Mouse (Mus musculus): Measurements from ENCODE around the gene Tomm34.
A peak's percentile ranks its signal among the peaks of the same experiment; 100 is the strongest.

Gene Tomm34

DNA sequence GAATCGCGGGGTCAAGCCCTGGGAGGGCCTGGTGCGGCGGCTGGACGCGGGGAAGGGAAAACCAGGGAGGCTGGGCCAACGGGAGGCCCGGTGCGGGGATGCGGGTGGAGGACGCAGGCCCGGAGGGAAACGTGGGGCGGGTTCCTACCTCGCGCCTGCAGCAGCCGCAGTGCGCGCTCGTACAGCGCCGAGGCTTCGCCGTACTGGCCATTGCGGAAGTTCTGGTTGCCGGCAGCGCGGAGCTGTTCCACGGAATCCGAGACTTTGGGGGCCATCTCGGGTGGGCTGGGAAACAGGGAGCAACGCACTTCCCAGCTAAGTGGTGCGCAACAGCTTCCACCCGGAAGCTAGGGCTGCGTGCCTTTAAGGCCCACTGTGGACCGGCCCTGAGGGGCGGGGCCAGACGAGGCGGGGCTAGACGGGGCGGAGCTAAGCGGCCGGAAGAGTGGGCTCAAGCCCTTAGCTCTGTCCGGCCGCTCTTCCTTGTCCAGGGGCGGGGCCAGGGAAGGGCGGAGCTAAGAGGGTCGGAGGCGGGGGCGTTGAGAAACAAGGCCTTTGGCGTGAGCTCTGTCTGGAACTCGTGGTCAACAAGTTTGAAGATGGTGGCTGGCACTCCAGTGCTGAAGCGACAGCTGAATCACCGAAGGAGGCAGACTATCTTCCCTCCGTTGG is at the start of gene Tomm34:
TSS of gene Tomm34 (minus strand) at position 405 of the 672 bp plus-strand sequence.
- DNase-seq, result peak; percentile 97 to 98

DNA sequence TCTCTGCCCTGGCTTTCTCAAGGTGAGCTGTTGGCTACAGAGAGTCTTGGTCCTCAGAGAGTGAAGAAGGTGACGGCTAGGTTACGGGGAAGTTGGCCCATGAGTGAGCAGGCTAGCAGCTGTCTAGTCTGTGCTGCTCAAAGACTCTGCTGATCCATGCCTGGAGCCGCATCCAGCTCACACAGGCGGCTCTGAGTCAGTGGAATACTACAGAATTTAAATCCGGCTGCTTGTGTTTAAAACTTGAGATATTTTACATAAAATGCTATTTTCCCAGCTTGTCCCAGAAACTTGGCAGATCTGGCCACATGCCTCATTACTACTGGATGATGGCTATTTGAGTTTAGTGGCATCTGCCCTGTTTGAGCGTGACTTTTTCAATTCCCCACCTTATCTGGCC is 48.5 kb upstream of the Tomm34 start:
- DNase-seq, result no peak

DNA sequence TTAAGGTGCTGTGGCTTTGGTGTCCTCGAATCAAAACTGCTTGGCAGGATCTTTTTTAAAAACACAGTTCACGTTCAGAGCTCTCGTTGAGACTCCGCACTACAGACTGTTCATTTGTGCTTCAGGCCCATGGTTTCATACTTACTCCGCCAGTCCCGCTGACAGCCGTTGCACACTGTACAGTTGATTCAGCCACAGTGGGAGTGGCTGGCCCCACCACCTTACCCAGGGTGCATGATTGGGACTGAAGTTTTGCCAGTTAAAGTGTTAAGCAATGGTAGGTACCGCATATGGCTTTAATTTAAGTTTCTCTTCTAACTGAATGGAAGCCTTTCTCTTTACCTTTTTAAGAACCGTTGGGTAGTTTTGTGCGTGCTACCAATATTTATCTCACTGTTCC is 44.6 kb upstream of the Tomm34 start:
- DNase-seq, result no peak

DNA sequence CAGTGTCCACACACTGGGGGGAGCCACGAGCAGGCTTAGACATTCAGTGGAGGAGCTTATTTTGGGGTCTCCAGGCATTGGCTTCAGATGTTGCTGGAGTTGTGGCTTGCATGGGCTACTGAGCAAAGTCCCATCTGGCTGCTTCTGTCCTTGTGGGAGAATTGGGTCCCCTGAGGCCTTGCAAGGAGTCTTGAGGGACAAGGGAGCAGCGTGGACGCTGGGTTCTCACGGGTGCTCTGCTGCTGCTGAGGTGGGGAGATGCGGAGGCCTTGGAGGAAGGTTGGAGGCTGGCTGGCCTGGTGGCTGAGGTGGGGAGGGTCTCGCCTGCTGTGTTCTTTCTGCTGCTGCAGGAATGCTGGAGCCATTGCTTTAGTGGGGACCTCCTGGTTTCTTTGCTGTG is 43.1 kb upstream of the Tomm34 start:
- DNase-seq, result no peak

DNA sequence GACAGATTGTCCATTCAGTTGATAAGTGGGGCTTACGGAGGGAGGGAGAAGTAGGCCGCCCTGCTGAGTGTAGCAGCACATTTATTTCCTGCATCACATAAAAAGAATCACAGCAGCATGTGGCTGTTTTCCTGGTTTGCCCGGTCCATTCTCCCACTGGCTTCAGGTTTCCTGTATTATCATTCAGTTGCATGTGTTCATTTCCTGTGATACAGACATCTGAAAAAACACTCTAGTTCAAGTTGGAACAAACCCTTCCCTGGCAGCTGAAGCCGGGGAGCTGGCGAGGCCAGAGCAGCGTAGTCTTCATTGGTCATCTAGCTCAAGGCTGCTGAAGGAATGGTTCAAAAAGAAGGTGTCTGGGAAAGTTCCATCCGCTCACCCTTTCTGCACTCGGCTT is 40.6 kb upstream of the Tomm34 start:
- DNase-seq, result no peak

DNA sequence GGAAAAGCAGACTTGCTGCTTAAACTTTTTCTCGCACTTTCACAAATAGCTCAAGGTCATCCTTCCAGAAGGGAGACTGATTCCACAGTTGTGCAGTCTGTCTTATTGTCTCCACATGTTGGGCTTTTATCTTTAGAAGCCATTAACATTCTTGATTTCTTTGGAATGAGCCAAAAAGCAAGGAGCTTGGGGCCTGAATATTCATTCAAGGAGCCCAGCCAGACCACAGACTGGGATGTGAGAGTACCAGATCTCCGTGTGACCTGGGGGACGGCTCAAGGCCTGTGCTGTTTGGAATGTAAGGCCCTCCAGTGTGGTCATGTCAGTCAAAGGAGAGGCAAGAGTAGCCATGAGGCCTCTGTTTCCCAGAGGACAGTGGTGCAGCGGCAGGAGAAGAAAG is 37.5 kb upstream of the Tomm34 start:
- DNase-seq, result no peak

DNA sequence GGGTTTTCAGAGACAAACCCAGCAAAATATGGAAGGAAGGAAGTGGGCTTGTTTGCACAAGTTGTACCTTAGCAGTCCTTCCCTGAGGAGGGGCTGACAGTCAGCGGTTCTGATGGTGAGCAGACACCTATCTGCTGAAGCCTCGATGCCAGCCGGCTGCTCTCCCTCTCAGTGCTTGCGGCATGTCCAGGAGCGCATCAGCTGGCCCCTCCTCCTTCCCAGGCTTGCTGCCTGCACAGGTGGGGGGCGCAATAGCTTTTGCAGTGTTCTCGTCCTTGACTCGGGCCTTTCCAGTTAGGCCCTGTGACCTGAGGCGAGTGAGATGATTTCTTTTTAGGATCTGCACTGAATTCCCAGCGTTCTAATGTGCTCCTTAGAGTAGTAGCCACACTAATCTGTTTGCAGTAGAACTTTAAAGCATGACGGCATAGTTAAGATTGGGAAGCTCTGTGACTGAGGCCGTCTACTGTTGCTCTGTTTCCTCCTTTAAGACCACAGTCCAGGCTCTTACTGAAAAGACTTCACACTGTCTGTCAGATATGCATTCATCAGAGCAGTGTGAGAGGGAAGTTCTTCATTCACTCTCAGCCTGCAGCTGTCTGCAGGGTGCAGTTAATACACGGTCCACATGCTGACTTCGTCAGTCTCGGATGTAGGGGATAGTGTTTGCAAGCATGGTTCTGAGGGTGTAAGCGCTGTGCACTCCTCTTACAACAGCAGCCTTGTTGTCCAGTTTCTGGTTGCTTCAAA is 36.3 kb upstream of the Tomm34 start:
- DNase-seq, result no peak

DNA sequence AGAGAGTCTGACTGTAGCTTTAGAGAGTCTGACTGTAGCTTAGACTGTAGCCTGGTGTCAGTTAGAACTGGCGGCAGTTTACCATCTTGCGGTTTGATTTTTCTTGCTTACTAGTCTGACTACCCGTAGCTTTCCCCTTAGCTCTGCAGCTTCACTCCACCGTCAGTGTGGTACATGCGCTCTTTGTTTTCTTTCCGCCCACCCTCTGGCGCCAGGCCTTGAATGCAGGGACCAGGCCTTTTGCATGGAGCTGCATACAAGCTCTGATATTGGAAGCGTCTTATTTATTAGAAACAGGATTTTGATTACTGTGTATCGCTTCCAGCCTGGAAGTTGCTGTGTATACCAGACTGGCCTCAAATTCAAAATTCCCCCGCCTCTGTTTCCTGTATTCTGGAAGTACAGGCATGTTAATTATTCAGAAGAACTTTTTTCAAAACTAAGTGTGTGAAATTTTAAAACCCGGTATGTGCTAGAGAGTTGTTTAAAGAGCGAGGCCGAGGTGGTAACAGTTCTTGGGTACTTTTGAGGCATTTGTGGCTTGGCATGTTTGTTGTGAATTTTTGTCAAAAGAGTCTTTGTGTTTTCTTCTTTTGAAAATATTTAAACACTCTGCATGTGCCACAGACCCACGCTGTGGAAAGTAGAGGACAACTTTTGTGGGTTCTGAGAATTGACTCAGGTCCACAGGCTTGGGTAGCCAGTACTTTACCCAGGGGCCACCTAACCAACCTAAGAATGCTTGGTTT is 35.5 kb upstream of the Tomm34 start:
- DNase-seq, result no peak

DNA sequence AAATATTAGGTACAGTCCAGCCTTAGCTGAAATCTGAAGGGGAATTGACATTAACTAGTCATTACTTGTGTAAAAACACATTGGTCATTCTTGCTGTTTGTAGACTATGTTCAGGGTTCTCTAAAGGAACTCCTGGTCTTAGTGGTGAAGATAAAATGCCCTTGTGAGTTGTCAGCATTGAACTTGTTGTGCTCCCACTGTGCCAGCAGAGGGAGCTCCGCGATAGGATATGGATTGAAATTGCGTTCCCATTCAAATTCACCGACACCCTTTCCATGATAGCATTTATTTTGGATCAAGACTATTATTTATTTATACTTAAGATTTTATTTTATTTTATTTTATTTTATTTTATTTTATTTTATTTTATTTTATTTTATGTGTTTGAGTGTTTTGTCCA is 32.5 kb upstream of the Tomm34 start:
- peak; percentile 57 to 64 for DNase-seq

DNA sequence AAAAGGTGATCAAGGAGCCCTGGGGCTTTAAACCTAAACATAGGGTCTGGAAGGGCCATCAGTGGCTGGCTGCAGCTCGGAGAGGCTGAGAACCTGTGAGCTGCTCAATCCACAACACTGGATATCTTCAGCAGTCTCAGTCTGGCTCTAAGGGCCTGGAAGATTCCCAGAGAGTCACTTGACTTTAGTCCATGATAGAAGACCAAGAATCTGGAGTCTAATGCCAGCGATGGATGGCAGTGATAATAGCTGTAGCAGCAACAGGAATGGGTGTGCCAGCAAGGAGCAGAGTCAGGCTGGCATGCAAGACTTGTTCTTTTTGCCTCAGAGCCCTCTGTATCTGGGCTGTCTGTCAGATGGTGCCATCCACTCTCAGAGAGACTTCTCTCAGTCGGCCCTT is 31.4 kb upstream of the Tomm34 start:
- peak in 1 of 2 experiments; percentile 38 for DNase-seq

DNA sequence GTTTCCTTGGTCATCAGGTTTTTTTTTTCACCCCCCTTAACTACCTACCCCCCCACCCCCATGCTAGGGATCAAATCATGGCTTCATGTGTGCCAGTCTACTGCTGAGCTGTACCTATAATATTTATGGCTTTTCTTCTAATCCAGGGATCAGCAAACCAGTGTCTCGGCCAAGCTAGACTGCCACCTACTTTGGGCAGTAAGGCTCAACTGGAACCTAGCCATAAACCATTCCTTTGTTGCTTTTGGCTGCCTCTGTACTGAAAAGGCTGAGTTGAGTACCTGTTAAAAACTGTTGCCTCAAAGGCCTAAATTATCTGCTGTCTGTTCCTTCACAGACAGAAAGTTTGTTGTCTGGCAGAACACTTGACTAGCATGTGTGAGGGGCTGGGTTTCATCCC is 31.0 kb upstream of the Tomm34 start:
- DNase-seq, result no peak

DNA sequence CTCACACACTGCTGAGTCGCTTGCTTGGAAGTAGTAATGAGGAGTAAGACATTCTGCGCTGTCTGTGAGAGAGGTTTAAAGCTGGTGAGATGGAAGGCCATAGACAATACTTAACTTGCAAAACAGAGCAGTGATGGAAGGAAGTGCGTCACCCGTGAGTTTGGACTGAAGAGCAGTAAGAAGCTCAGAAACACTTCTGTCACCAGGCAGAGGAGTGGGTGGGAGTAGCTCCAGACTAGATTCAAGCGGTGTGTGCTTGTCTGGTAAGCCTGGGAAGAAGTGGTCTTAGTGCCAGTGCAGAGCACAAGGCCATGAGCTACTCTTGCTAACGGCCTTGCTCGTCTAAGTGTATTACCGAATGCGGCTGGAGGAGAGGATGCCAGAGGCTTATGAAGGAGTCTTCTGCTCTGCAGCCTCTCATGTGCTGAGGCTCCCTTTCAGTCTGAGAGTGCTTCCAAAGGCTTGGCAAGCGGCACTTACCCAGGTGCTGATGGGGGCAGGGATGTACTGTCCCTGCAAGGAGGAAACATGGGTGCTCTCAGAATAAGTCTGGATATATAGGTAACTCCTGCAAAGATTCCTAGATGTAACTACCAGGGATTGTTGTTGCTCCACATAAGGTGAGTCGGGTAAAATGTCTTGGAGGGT is 27.8 kb upstream of the Tomm34 start:
- no peak for DNase-seq

DNA sequence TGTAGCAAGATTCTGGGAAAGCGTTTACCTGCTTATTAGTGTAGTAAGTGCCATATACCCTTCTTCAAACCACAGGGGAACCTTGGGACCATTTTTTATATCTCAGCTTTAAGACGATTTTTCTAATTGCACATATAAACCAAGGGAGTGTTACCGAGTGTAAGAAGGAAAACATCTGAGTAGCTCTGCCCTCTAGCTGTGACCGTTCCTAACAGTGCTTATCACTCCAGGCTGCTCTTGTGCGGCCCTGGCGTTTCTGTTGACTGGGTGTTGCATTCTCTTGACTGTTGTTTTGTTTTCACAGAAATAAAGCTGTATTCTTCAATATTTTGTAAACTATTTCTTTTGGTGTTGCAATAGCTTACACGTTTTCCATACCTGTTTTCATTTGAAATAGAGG is 23.2 kb upstream of the Tomm34 start:
- no peak for DNase-seq

DNA sequence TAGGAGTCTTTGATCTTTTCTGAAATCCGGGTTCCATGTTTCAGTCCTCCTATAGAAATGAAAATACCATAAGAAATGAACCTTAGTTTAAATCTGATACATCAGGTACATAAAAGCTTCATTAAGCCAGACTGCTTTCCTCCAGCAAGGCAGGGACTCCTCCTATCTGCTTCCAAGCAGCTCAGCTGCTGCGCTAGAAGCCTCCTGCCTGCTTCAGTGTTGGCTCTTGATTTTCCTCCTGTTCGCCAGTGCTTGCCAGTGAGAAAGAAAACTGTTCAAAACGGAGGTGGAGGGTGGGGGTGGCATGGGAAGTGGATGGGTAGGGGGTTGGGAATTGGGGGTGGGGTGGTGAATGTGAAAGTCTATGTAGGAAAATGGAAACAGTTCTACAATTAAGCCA is 18.5 kb upstream of the Tomm34 start:
- no peak for DNase-seq

DNA sequence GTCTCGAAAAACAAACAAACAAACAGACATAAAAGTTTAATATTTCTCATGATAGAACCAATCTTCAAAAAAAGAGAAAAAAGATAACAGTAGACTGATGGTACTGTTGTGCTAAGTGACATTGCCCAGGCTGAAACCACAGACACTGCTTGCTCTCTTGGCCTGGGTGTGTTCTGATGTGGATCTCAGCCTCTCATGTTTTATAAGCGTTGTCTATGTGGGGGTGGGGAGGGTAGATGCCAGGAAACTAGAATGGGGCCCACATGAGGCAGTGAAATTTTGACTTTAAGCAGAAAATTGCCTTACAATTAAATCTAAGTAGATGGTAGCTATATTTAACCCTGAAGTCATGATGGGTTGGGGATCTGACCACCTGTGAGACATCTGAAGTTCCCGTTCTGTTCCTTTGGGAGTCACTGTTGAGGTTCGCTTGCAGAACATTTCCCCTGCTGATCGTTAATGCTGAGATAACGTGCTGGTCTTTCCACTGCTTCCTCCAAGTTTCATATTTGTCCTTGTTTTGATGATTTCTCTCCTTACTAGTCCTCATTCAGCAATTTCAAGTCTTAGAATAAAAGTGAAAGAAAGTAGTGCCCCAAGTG is 16.5 kb upstream of the Tomm34 start:
- DNase-seq, result no peak

DNA sequence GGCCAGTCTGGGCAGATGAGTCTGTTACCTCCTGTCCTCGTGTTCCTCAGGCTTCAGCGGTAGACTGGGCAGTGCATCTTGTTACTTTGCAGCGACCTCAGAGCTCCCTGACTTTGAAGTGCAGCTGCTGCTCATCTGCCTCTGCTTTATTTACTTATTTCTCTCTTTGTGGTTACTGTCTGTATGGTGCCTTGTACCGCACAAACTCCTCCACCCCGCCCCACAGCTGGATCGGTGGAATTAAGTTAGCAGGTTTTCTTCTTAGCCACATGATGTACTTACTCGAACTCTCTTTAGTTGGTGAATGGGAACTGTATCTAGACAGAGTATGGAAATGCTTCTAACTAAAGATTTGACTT is 13.4 kb upstream of the Tomm34 start:
- peak in 1 of 2 experiments; percentile 21 for DNase-seq

DNA sequence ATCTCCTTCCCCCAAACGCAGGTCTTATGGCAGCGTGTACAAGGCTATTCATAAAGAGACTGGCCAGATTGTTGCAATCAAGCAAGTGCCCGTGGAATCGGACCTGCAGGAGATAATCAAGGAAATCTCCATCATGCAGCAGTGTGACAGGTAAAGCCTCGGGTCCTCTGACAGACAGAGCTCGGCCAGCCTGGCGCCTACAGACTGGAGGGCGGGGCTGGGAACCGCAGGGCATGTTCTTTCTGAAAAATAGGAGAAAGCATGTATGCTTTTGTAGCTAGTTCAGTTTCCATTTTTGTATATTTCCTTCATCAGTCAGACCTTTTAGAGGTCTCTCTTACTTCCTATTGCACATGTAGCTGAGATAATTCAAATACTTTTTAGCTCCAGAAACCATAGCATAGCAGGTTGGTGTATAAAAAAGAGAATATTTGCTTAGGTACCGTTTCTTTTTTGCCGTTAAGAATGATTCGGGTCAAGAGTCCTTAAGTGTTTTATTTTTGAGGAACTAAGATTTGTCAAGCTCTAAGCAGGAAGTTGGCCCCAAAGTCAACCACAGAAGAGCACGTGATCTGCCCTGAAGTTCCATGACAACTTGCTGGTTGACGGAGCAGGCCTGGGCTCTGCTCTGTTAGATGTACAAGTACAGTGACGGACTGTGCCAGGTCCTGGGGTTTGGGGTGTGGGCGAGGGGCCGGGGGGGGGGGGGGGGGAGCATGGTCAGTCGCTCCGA is 12.8 kb upstream of the Tomm34 start:
- peak; percentile 80 to 82 for DNase-seq

DNA sequence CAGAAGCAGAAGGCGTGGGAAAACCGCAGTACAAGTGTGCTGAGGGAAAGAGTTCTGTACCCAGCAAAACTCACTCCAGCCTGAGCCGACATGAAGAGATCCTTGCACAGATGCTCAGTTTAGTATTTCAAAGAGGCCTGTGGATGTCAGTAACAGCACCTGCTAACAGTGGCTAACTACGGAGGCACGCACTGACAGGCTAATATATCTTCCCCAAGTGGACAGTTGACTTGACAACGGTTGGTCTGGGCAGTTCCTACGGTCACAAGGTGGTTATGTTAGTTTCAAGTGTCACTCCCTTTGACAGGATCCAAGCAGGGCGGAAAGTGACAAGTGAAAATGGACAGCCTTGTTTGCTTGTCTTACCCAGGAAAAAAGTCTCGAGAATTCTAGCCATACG is 11.2 kb upstream of the Tomm34 start:
- DNase-seq, result no peak

DNA sequence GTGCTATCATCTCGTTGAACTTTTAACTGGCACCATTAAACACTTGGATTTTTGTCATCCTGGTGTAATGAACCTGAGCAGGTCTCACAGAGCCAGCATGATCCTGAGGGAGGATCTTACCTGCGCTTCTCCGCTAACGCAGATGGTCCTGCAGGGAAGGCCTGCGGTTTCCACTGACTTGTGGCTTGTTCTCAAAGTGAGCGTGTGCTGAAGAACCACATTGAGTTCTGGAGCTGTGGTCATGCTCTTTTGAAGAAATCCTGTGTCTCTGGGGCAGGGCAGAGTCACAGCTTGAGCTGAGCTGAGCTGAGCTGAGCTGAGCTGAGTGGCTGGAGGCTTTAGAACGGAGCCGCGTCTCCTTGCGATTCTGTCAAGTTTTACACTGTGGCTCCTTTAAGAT is 10.6 kb upstream of the Tomm34 start:
- no peak for DNase-seq

DNA sequence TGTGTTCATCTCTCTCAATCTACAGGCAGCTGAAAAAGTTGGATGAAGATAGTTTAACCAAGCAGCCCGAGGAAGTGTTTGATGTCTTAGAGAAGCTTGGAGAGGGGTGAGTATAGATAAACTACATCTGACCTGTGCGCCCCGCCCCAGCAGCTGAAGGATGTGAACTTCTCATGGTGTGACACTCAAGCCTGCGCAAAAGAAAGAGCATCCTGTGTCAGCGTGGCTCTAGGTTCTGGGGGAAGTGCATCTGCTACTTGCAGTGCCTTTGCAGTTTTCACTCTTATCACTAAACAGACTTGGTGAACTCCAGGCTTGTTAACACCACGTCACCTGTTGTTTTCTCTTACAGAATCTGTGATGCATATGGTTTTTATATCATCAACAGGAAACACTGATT is 8.5 kb upstream of the Tomm34 start:
- DNase-seq, result no peak

DNA sequence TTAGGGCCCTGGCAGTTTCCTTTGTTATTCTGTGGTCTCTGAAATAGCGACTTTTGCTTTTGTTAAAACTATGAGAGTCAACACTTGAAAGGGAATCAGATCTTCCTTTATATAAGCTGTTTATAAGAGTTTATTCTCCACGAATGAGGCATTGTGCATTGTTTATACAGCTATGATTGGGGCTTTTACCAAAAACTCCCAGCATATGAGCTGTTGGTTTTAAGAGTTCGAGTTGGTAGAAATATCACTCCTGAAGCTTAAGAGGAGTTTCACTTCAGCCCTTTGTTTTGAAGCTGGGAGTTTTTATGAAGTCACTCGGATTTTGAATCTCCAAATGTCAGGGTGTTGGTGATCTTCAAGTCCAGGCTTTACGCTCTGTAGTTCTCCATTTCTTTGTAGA is 6.9 kb upstream of the Tomm34 start:
- DNase-seq, result no peak

DNA sequence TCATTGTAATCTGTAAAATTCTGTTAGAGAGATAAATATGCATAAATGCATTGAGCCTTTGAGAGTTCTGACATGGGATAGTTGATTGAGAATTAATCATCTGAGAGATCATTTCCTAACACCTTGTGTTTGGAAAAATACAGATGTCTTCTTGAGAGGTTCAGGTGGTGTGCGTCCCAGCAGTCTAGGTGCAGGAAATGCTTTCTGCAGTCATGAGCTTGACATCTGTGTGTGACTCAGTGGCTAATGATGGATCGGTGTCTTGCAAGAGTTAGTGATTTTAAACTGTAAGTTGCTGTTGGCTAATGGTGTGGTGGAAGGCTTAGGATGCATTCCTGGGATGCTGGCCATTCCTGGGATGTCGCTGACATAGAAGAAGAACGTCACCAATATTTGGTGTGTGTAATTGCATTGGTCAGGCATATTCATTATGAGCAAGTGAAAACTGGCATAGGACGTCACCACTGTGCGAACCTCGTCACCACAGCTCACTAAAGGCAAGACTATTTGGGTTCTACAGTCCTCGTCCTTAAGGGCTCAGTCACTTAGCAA is 6.0 kb upstream of the Tomm34 start:
- no peak for DNase-seq
